Mouse (Mus musculus): Measurements from ENCODE around the gene Wfdc18. TPM values are rescaled to one million over a fixed set of nuclear protein-coding genes. Genes with fewer than 3 reads are reported as not detected.

The Wfdc18 gene
- total and polyA plus RNA-seq, 3 experiments, result not detected

- Histone ChIP-seq H3K9me3 (replicated peaks; ENCODE audit: insufficient read depth, low read length) (no peaks in the 10 kb centered on the region), H3K27me3 (ENCODE audit: control insufficient read depth in 1 of 2, insufficient read depth in 2 of 2, low read length in 2 of 2) (peaks cover 3 to 8% of the 10 kb centered on the region in 2 experiments), H3K9ac (ENCODE audit: control insufficient read depth, low read depth, low read length, poor library complexity, severe bottlenecking) (no peak overlapping the region), H3K27ac (ENCODE audit: control insufficient read depth, low read depth, low read length) (no peak overlapping the region), H3K4me3 (ENCODE audit: control insufficient read depth in 1 of 2, insufficient read depth in 1 of 2, low read depth in 2 of 2, low read length in 2 of 2) (no peak overlapping the region), H3K4me1 (ENCODE audit: control insufficient read depth in 1 of 2, insufficient read depth in 2 of 2, low read length in 2 of 2) (no peaks in the 10 kb centered on the region), H3K79me2 (ENCODE audit: control insufficient read depth, insufficient read depth, low read length, poor library complexity) (no peaks in the 10 kb centered on the region), H3K36me3 (ENCODE audit: control insufficient read depth in 1 of 2, insufficient read depth in 2 of 2, low read length in 2 of 2) (no peaks in the 10 kb centered on the region)
- TF ChIP-seq TAL1 (IDR thresholded peaks at IDR 0.05; ENCODE audit: low read length) (no peak), EP300 (IDR thresholded peaks at IDR 0.05; ENCODE audit: low read depth in 1 of 2, low read length in 2 of 2) (no peak), MAZ (IDR thresholded peaks at IDR 0.05; ENCODE audit: low read depth, low read length) (no peak), HCFC1 (IDR thresholded peaks at IDR 0.05; ENCODE audit: low read depth, low read length) (no peak), RCOR1 (IDR thresholded peaks at IDR 0.05; ENCODE audit: low read depth, low read length) (no peak), MAX (IDR thresholded peaks at IDR 0.05; ENCODE audit: low read length) (no peak), POLR2A (IDR thresholded peaks at IDR 0.05; ENCODE audit: control insufficient read depth in 1 of 2, insufficient read depth in 1 of 2, low read depth in 1 of 2, low read length in 2 of 2, poor library complexity in 1 of 2) (no peak), SMC3 (IDR thresholded peaks at IDR 0.05; ENCODE audit: low read depth, low read length) (no peak), SIN3A (IDR thresholded peaks at IDR 0.05; ENCODE audit: low read length) (no peak), ZC3H11A (IDR thresholded peaks at IDR 0.05; ENCODE audit: low read depth, low read length) (no peak), ELF1 (IDR thresholded peaks at IDR 0.05; ENCODE audit: low read depth, low read length) (no peak), USF2 (IDR thresholded peaks at IDR 0.05; ENCODE audit: borderline replicate concordance in 1 of 2, insufficient read depth in 1 of 2, low read depth in 1 of 2, low read length in 2 of 2) (no peak), GABPA (IDR thresholded peaks at IDR 0.05; ENCODE audit: low read depth, low read length) (no peak), MAFK (IDR thresholded peaks at IDR 0.05; ENCODE audit: borderline replicate concordance, low read depth, low read length) (no peak)
- peak; percentile 0 for DNase-seq (ENCODE audit: low read depth, low spot score)
Observed at GRCm38 (mm10) chr11:83675665-83676064, 33.1 kb upstream of the Wfdc18 start.

GRCm38 (mm10) chr11:83689918-83690317 is 18.9 kb upstream of the Wfdc18 start:
- Histone ChIP-seq H3K4me1 (ENCODE audit: control insufficient read depth in 1 of 2, insufficient read depth in 2 of 2, low read length in 2 of 2) (no peaks in the 10 kb centered on the region), H3K79me2 (ENCODE audit: control insufficient read depth, insufficient read depth, low read length, poor library complexity) (no peaks in the 10 kb centered on the region), H3K27ac (ENCODE audit: control insufficient read depth, low read depth, low read length) (no peak overlapping the region), H3K27me3 (ENCODE audit: control insufficient read depth in 1 of 2, insufficient read depth in 2 of 2, low read length in 2 of 2) (peaks cover 0 to 8% of the 10 kb centered on the region in 2 experiments), H3K9me3 (replicated peaks; ENCODE audit: insufficient read depth, low read length) (no peaks in the 10 kb centered on the region), H3K36me3 (ENCODE audit: control insufficient read depth in 1 of 2, insufficient read depth in 2 of 2, low read length in 2 of 2) (no peaks in the 10 kb centered on the region), H3K9ac (ENCODE audit: control insufficient read depth, low read depth, low read length, poor library complexity, severe bottlenecking) (no peak overlapping the region), H3K4me3 (ENCODE audit: control insufficient read depth in 1 of 2, insufficient read depth in 1 of 2, low read depth in 2 of 2, low read length in 2 of 2) (no peak overlapping the region)
- TF ChIP-seq USF1 (IDR thresholded peaks at IDR 0.05; ENCODE audit: low read depth, low read length) (no peak), ZMIZ1 (IDR thresholded peaks at IDR 0.05; ENCODE audit: low read depth, low read length) (no peak), UBTF (IDR thresholded peaks at IDR 0.05; ENCODE audit: borderline replicate concordance, insufficient read depth, low read depth, low read length) (no peak), KAT2A (conservative IDR thresholded peaks at IDR 0.05; ENCODE audit: low read depth, low read length) (no peak), CHD2 (IDR thresholded peaks at IDR 0.05; ENCODE audit: low read length) (no peak), MXI1 (IDR thresholded peaks at IDR 0.05; ENCODE audit: low read depth, low read length) (no peak), POLR2AphosphoS5 (IDR thresholded peaks at IDR 0.05; ENCODE audit: borderline replicate concordance, low read depth, low read length) (no peak), USF2 (IDR thresholded peaks at IDR 0.05; ENCODE audit: borderline replicate concordance in 1 of 2, insufficient read depth in 1 of 2, low read depth in 1 of 2, low read length in 2 of 2) (no peak)
- no peak for DNase-seq (ENCODE audit: low read depth, low spot score)

All from MEL (cell line).